Mouse (Mus musculus) cerebellum, adult 2 months (tissue): Measurements from ENCODE around the gene Rxfp4. TPM values are rescaled to one million over a fixed set of nuclear protein-coding genes. Genes with fewer than 3 reads are reported as not detected.

ENCODE experiments used
- DNase-seq, 2 experiments: peaks; one replicate each; pipeline ENCODE4 v3.0.0; 2021
- H3K27ac ChIP-seq: fragments of 200-500 bp; 2 replicates; pipeline ENCODE4 v1.5.1; 2012; ENCODE audit warnings: low read length, control low read depth, inconsistent platforms; ENCODE audit not compliant: insufficient read depth
- H3K27me3 ChIP-seq: fragments of 200-500 bp; 2 replicates; pipeline ENCODE4 v1.6.1; 2012; ENCODE audit warnings: inconsistent platforms, mild to moderate bottlenecking, low read length, moderate library complexity; ENCODE audit not compliant: control insufficient read depth, insufficient read depth
- H3K4me1 ChIP-seq: fragments of 200-500 bp; 2 replicates; pipeline ENCODE4 v1.6.1; 2011; ENCODE audit warnings: low read length; ENCODE audit not compliant: control insufficient read depth, insufficient read depth
- H3K4me3 ChIP-seq: fragments of 200-500 bp; replicated peaks from 2 replicates; pipeline ENCODE3; 2011; ENCODE audit warnings: mild to moderate bottlenecking, low read depth, low read length, control low read depth; ENCODE audit not compliant: insufficient read depth
- CTCF ChIP-seq: fragments of 200-500 bp; IDR thresholded peaks from 2 replicates; pipeline ENCODE4 v1.5.1; 2011; ENCODE audit warnings: low read depth, mild to moderate bottlenecking, control low read depth, low read length, moderate library complexity, borderline replicate concordance; ENCODE audit not compliant: insufficient read depth
- POLR2A ChIP-seq: fragments of 200-500 bp; IDR thresholded peaks from 2 replicates; pipeline ENCODE4 v1.6.1; 2011; ENCODE audit warnings: low read length, control low read depth, borderline replicate concordance; ENCODE audit not compliant: insufficient read depth
- WGBS: fragments of 180-500 bp; shearing (Covaris S2); methylation state at CpG from one replicate; pipeline ENCODE4 v1.1.7; 2018; 5-methylcytosine and 5-hydroxymethylcytosine counted together
- polyA plus RNA-seq: library from polyadenylated mRNA; depleted of rRNA; stranded (reverse); fragments of >200 nt; gene quantifications from 2 replicates; pipeline ENCODE4 v1.2.3, GENCODE M21; 2012

Gene Rxfp4
- polyA plus RNA-seq, 1 experiment: not detected

DNA sequence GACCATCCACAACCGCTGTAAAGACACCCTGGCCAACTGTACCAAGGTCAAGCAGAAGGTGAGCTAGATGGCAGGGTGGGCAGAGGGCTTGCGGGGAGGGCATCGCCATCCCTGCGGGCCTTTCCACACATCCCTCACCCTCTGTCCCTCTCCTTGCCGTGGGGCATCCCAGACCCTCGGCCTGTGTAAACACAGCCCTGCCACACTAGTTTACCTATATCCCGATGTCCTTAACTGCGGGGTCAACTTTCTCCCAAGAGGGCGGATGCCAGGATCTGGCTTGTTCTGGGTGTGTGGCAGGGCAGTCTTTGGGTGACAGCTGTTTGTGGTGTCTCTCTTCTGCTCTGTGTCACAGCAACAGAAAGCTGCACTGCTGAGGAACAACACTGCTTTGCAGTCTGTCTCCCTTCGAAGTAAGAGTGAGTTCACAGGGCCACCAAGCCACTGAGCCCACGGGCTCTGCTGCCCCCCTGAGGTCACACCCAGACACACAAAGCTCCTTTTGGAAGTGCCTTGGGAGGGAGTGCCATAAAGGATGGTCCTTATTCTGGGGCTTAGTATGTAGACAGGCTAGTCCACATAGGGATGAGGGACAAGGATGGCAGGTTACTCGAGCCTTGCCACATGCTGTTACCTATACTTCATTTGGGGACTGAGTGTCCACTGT lies 20.9 kb downstream of the Rxfp4 start:
- peak; percentile 46 to 53 for DNase-seq
- TF ChIP-seq CTCF (peak; percentile 93), POLR2A (no peak)
- 67% methylated on average over 12 of the region's 12 CpGs for WGBS
- peaks cover 37% of the 10 kb centered on the region for H3K4me1 ChIP-seq
- no peak overlapping the region for H3K4me3 ChIP-seq
- no peaks in the 10 kb centered on the region for H3K27me3 ChIP-seq
- no peak overlapping the region for H3K27ac ChIP-seq

DNA sequence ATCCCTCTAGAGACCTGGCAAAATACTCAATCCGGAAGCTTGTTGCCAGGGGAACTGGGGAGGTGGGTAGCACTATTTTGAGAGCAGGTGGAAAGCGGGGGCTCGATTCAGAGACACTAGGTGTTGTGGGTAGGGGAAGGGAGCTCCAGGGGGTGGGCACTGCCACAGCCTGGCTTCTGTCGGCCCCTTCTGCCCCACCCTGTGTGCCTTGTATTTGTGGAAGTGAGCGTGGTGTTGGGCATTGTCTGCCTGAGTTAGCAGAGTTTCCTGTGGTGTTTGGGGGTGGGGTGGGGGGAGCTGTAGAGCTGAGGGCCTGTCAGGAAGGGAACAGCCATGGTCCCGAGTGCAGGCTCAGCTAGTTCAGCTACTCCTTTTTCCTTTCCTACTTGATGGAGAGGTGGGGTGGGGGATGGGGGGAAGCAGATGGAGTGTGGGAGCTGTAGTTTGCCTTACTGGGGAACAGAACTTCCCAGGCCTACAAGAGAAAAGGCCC lies 22.0 kb downstream of the Rxfp4 start:
- no peak for TF ChIP-seq CTCF
- no peak for TF ChIP-seq POLR2A
- 12% methylated on average over 6 of the region's 6 CpGs for WGBS
- DNase-seq: no peak
- H3K27ac ChIP-seq: no peak overlapping the region
- H3K4me3 ChIP-seq: no peak overlapping the region
- no peaks in the 10 kb centered on the region for H3K27me3 ChIP-seq
- peaks cover 42% of the 10 kb centered on the region for H3K4me1 ChIP-seq

DNA sequence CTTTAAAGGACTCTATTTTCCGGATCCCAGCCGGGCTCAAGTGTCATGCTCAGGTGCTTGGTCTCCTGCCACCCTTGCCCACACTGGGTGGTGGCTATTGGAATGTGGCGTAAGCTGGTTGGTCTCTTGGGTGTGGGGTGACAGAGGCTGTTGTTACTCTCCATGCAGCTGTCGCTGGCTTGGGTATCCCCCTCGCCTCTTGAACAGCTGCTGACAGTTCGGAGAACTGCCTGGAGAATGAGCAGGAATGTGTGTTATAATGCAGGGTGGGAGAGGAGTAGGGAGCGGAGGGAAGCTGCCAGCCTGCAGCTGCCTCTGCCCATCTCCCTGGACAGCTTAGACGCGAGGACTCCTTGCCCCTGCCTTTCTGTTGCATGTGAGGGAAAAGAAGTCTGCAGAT lies 22.9 kb downstream of the Rxfp4 start:
- DNase-seq: no peak
- peaks cover 51% of the 10 kb centered on the region for H3K4me1 ChIP-seq
- H3K4me3 ChIP-seq: no peak overlapping the region
- 30% methylated on average over 9 of the region's 9 CpGs for WGBS
- TF ChIP-seq POLR2A (no peak), CTCF (no peak)
- no peaks in the 10 kb centered on the region for H3K27me3 ChIP-seq
- H3K27ac ChIP-seq: no peak overlapping the region

DNA sequence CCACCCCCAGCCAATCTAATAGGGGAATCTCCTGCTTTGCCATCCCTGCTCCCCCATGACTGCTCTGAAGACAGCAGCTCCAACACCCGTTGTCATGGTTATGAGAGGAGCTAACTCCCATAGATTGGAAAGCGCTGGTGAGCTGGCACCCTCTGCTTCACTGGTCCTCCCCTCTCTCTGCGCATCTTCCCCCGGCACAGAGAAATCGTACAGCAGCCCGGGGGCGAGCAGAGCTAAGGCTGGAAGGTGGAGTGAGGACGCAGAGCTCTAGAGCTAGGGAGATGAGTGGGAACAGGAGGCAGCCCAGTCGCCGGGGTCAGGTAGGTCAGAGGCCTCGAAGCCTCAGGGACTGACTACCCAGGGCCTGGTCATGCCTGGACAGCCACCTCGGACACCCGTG lies 23.7 kb downstream of the Rxfp4 start:
- 34% methylated on average over 13 of the region's 13 CpGs for WGBS
- TF ChIP-seq CTCF (no peak), POLR2A (no peak)
- peaks cover 54% of the 10 kb centered on the region for H3K4me1 ChIP-seq
- peak overlapping the region; percentile 64 for H3K27ac ChIP-seq
- no peak for DNase-seq
- no peaks in the 10 kb centered on the region for H3K27me3 ChIP-seq
- no peak overlapping the region for H3K4me3 ChIP-seq

DNA sequence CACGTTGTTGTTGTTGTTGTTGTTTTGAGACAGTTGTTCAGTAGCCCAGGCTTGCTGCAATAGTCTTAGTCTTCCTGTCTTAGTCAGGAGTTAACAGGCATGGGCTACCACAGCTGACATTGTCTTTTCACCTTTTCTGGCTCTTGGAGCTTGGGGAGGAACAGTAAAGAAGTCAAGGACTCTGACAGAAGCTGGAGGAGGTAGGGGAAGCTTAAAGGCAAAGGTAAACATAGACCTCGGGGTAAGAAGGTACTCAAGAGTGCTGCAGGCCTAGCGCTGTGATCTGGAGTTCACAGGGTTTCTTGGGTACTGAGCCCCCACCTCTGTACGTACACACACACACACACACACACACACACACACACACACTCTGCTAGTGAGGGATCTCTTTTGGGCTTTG lies 24.2 kb downstream of the Rxfp4 start:
- no peak overlapping the region for H3K4me3 ChIP-seq
- WGBS: 59% methylated on average over 4 of the region's 4 CpGs
- peaks cover 59% of the 10 kb centered on the region for H3K4me1 ChIP-seq
- peak overlapping the region; percentile 64 for H3K27ac ChIP-seq
- TF ChIP-seq POLR2A (no peak), CTCF (no peak)
- H3K27me3 ChIP-seq: no peaks in the 10 kb centered on the region
- no peak for DNase-seq

DNA sequence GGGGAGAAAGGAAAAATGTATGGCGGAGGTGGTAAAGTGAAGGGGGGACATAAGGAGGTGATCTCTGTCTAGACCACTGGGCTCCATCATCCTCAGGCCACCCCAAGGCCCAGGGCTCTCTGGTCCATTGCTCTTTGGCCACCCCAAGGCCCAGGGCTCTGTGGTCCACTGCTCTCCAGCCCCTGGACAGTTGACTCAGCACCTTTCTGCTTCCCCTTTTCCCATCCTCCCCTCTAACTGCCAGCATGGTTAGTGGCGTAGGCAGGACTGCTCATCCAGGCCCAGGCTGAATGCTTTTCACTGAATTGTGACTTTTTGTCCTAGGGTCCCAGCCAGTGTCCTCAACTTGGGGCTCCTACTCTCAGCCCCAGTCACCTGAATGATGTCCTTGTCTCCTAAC lies 25.4 kb downstream of the Rxfp4 start:
- TF ChIP-seq POLR2A (no peak), CTCF (no peak)
- Histone ChIP-seq H3K27me3 (no peaks in the 10 kb centered on the region), H3K4me3 (no peak overlapping the region), H3K4me1 (peaks cover 59% of the 10 kb centered on the region), H3K27ac (no peak overlapping the region)
- no peak for DNase-seq
- 61% methylated on average over 2 of the region's 2 CpGs for WGBS

DNA sequence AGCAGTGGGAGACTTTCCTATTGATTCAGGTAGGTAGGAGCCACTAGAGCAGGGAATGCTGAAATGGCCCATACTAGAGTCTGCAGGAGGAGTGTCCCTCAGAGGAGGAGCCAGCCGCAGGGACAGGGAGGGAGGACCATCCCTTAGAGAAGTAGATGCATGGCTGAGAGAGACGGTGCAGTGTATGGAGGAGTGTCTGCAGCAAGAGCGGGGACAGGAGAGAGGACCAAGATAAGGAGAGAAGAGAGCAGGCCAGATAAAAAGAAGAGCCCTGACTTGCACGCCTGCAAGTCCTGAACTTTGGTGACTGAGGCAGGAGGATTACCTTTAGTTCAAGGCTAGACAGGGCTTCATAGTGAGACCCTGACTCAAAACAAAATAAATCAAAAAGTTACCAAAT lies 25.8 kb downstream of the Rxfp4 start:
- no peak overlapping the region for H3K4me3 ChIP-seq

DNA sequence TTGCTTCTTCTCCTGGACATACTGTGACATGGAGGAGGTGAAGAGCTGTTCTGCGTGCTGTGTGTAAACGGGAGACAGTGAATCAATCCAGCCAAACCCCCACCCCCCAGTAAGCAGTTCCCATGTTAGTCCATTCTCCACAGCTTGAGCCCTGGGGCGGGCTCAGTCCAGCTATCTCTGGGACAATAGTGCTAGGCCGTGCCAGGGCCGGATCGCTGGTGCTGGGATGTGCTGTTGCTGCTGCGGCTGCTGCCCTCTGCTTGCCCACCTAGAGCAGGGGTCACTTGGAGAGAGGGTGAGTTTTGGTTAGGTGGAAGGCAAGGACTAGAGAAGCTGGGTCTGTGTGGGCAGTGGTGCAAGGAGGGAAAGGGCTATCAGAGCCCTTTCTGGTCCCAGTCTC lies 26.6 kb downstream of the Rxfp4 start:
- peak; percentile 46 for DNase-seq
- H3K27ac ChIP-seq: peak overlapping the region; percentile 66
- peak overlapping the region; percentile 6 for H3K4me3 ChIP-seq
- no peak for TF ChIP-seq CTCF
- TF ChIP-seq POLR2A: no peak
- no peaks in the 10 kb centered on the region for H3K27me3 ChIP-seq
- 11% methylated on average over 7 of the region's 7 CpGs for WGBS
- H3K4me1 ChIP-seq: peaks cover 55% of the 10 kb centered on the region

More for the DNA sequence above, 25.8 kb downstream of the Rxfp4 start:
- Histone ChIP-seq H3K4me1 (peaks cover 59% of the 10 kb centered on the region), H3K27me3 (no peaks in the 10 kb centered on the region), H3K27ac (no peak overlapping the region; the same call in 1 of the 2 replicates)
- WGBS: 52% methylated on average over 4 of the region's 4 CpGs
- TF ChIP-seq POLR2A: no peak
- no peak for TF ChIP-seq CTCF
- DNase-seq: no peak
